Mouse (Mus musculus) kidney, postnatal 0 days (tissue): ENCODE data around the gene 2810004N23Rik. TPM values are rescaled to one million over a fixed set of nuclear protein-coding genes. Genes with fewer than 3 reads are reported as not detected.

Source experiments
- ATAC-seq: fragments of 200-750 bp; cut with Nextera tagmentation; replicated peaks from 2 replicates; pipeline ENCODE4 v1.8.0; 2017; ENCODE audit warnings: low read depth, moderate number of reproducible peaks, moderate TSS enrichment, moderate library complexity; ENCODE audit not compliant: low FRiP score
- DNase-seq: peaks from one replicate; pipeline ENCODE4 v3.0.0-alpha.2; 2016; ENCODE audit warnings: low spot score
- H3K27ac ChIP-seq: fragments of 300-500 bp; sonication (generic); 2 replicates; pipeline ENCODE4 v1.5.1; 2014; ENCODE audit warnings: mild to moderate bottlenecking
- H3K27me3 ChIP-seq: fragments of 300-500 bp; sonication (generic); 2 replicates; pipeline ENCODE4 v1.6.1; 2014; ENCODE audit warnings: low read length, mixed read lengths; ENCODE audit not compliant: insufficient read depth
- H3K36me3 ChIP-seq: fragments of 300-500 bp; sonication (generic); 2 replicates; pipeline ENCODE4 v1.6.1; 2014; ENCODE audit warnings: low read length, mixed read lengths; ENCODE audit not compliant: insufficient read depth
- H3K4me1 ChIP-seq: fragments of 300-500 bp; sonication (generic); replicated peaks from 2 replicates; pipeline ENCODE4 v1.6.1; 2014; ENCODE audit warnings: antibody characterized with exemption, low read length, mixed read lengths; ENCODE audit not compliant: insufficient read depth
- H3K4me2 ChIP-seq: fragments of 300-500 bp; sonication (generic); 2 replicates; pipeline ENCODE4 v1.6.1; 2014; ENCODE audit warnings: mild to moderate bottlenecking, low read length, moderate library complexity, mixed read lengths
- H3K4me3 ChIP-seq: fragments of 300-500 bp; sonication (generic); replicated peaks from 2 replicates; pipeline ENCODE4 v1.5.1; 2014; ENCODE audit warnings: low read depth, low read length
- H3K9ac ChIP-seq: fragments of 300-500 bp; sonication (generic); 2 replicates; pipeline ENCODE4 v1.6.1; 2014; ENCODE audit warnings: low read depth, low read length
- H3K9me3 ChIP-seq: fragments of 300-500 bp; sonication (generic); replicated peaks from 2 replicates; pipeline ENCODE4 v1.6.1; 2016; ENCODE audit warnings: low read length, inconsistent platforms, mixed read lengths
- CTCF ChIP-seq: IDR thresholded peaks from 2 replicates; pipeline ENCODE4 v1.5.1; 2016; ENCODE audit warnings: antibody characterized with exemption, low read depth, mild to moderate bottlenecking, moderate library complexity
- WGBS: fragments of 180-500 bp; shearing (Covaris S2); extraction: QIAGEN DNeasy Blood & Tissue Kit; methylation state at CpG from one replicate; pipeline ENCODE4 v1.1.7; 2014; 5-methylcytosine and 5-hydroxymethylcytosine counted together
- polyA plus RNA-seq: library from polyadenylated mRNA; unstranded; fragments of >200 nt; fragmentation: Nextera tagmentation; extraction: Ambion mirVana; gene quantifications from 2 replicates; pipeline ENCODE4 v1.2.1, GENCODE M21; 2015

The 2810004N23Rik gene
- polyA plus RNA-seq, 1 experiment from 2014 or later, result 33.3 TPM

GRCm38 (mm10) chr8:124795781-124796488, 67.0 kb downstream of the 2810004N23Rik start:
- Histone ChIP-seq H3K27me3 (peaks cover 31% of the 10 kb centered on the region), H3K4me2 (no peak overlapping the region), H3K36me3 (no peaks in the 10 kb centered on the region), H3K9ac (no peak overlapping the region), H3K27ac (no peak overlapping the region), H3K4me3 (no peak overlapping the region), H3K4me1 (peaks cover 17% of the 10 kb centered on the region), H3K9me3 (no peaks in the 10 kb centered on the region)
- no peak for ATAC-seq
- DNase-seq, result no peak
- WGBS, result 72% methylated on average over 8 of the region's 8 CpGs
- no peak for TF ChIP-seq CTCF

- Histone ChIP-seq H3K9ac (no peak overlapping the region), H3K27me3 (peaks cover 31% of the 10 kb centered on the region), H3K9me3 (no peaks in the 10 kb centered on the region), H3K4me2 (peak overlapping the region; percentile 80), H3K4me3 (peak overlapping the region; percentile 50), H3K27ac (no peak overlapping the region), H3K4me1 (peaks cover 17% of the 10 kb centered on the region), H3K36me3 (no peaks in the 10 kb centered on the region)
- WGBS, result 4% methylated on average over 25 of the region's 25 CpGs
- peak; percentile 57 for DNase-seq
- TF ChIP-seq CTCF, result peak; percentile 54
- no peak; the same call in 1 of the 2 replicates for ATAC-seq
Measured at GRCm38 (mm10) chr8:124794486-124794780, 68.5 kb downstream of the 2810004N23Rik start.

- Histone ChIP-seq H3K9me3 (no peaks in the 10 kb centered on the region), H3K4me1 (peaks cover 17% of the 10 kb centered on the region), H3K27ac (no peak overlapping the region), H3K4me3 (peak overlapping the region; percentile 50), H3K36me3 (no peaks in the 10 kb centered on the region), H3K9ac (no peak overlapping the region), H3K27me3 (peaks cover 31% of the 10 kb centered on the region), H3K4me2 (peak overlapping the region; percentile 80)
- WGBS, result under 1% methylated on average over 70 of the region's 81 CpGs
- ATAC-seq (0 out of 2 replicates have a peak, but pooled peaks have one; percentile 25), DNase-seq (no peak)
- no peak for TF ChIP-seq CTCF
Measured at GRCm38 (mm10) chr8:124793661-124794485, 69.0 kb downstream of the 2810004N23Rik start.

- no peak; the same call in 1 of the 2 replicates for TF ChIP-seq CTCF
- peak; percentile 82 for DNase-seq
- H3K4me3 ChIP-seq, result peak overlapping the region; percentile 50
- ATAC-seq, result peak; percentile 84
- H3K27ac ChIP-seq, result no peak overlapping the region
- H3K27me3 ChIP-seq, result peaks cover 31% of the 10 kb centered on the region
- no peaks in the 10 kb centered on the region for H3K9me3 ChIP-seq
- peak overlapping the region; percentile 80 for H3K4me2 ChIP-seq
- no peak overlapping the region for H3K9ac ChIP-seq
- peaks cover 17% of the 10 kb centered on the region for H3K4me1 ChIP-seq
- under 1% methylated on average over 36 of the region's 51 CpGs for WGBS
- H3K36me3 ChIP-seq, result no peaks in the 10 kb centered on the region
Measured at GRCm38 (mm10) chr8:124793172-124793651, 69.7 kb downstream of the 2810004N23Rik start.

DNA sequence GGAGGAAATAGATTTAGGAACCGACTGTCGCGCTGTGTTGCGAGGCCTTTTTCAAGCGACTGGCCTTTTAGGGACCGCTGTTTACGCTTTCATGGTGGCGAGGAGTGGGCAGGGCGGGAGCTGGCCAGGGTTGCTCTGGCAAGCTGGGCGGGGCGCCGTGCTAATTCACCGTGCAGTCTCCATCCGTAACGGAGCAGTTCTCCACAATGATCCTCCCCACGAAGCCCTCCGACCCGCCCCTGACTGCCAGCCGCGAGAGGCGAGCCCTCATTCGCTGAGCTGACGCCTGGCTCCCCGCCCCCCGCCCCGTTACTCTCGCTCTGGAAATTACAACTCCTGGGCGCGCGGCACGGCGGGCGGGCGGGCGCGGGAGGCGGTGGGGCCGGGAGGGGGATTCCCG, 70.2 kb downstream of the 2810004N23Rik start, which contains the start of gene Trim67:
Gene Trim67 (plus strand): TSS at position 385 of the 400 bp plus-strand sequence.
- peaks cover 31% of the 10 kb centered on the region for H3K27me3 ChIP-seq
- WGBS, result under 1% methylated on average over 39 of the region's 39 CpGs
- peak within 1 kb of the TSS; percentile 50 for H3K4me3 ChIP-seq

DNA sequence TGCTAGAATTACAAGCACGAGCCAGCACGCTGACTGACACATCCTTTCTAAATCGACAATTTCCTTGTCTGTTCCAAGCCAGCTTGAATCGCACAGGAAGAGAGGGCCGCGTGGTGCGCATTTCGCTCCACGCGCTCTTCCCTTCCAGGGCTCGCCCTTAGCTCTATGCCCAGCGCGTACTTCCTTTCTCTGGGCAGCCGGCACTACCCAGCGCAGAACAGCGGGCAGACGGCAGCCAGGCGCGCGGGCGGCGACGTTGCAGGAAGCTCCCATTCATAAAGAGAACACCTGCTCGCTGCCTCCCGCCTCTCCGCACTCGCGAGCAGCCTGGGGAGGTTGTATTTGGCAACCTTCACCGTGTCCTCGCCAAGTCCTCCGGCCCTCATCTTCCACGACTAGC, 70.7 kb downstream of the 2810004N23Rik start:
- WGBS, result 1% methylated on average over 32 of the region's 32 CpGs
- Histone ChIP-seq H3K4me2 (peak overlapping the region; percentile 80), H3K9ac (no peak overlapping the region), H3K36me3 (no peaks in the 10 kb centered on the region), H3K27me3 (peaks cover 31% of the 10 kb centered on the region), H3K4me1 (peaks cover 17% of the 10 kb centered on the region), H3K9me3 (no peaks in the 10 kb centered on the region), H3K27ac (no peak overlapping the region), H3K4me3 (peak overlapping the region; percentile 50)
- DNase-seq (peak; percentile 12), ATAC-seq (no peak)
- TF ChIP-seq CTCF, result no peak

More for the DNA sequence above, 70.2 kb downstream of the 2810004N23Rik start, which contains the start of gene Trim67:
- ATAC-seq, result peak; percentile 80; the same call in 1 of the 2 replicates
- Histone ChIP-seq H3K4me2 (peak within 1 kb of the TSS; percentile 80), H3K9me3 (no peaks in the 10 kb centered on the region), H3K36me3 (no peaks in the 10 kb centered on the region), H3K4me1 (peaks cover 17% of the 10 kb centered on the region), H3K27ac (no peak within 1 kb of the TSS), H3K9ac (no peak within 1 kb of the TSS)
- no peak for TF ChIP-seq CTCF
- DNase-seq, result peak; percentile 83
